Mouse (Mus musculus): Measurements from ENCODE around the gene Fam69a.
"Not testable (repeated sequence)": the region's sequence is repeated elsewhere in the genome, so short reads cannot be mapped to it uniquely, and the experiment has no call there.

Gene Fam69a

GRCm38 (mm10) chr5:107986967-107987834, at the start of gene Fam69a:
Fam69a (minus strand) TSS chr5:107987085.
- DNase-seq (ENCODE audit: extremely low read depth, low read depth) = no peak

- no peak for DNase-seq (ENCODE audit: extremely low read depth, low read depth)
Measured at GRCm38 (mm10) chr5:108035523-108035922, 48.6 kb upstream of the Fam69a start.

- peak; percentile 56 for DNase-seq (ENCODE audit: extremely low read depth, low read depth)
Measured at GRCm38 (mm10) chr5:108034194-108034593, 47.3 kb upstream of the Fam69a start.

- no peak for DNase-seq (ENCODE audit: extremely low read depth, low read depth)
Measured at GRCm38 (mm10) chr5:108031267-108031666, 44.4 kb upstream of the Fam69a start.

- DNase-seq (ENCODE audit: extremely low read depth, low read depth) = peak; percentile 27
Measured at GRCm38 (mm10) chr5:108029968-108030367, 43.1 kb upstream of the Fam69a start.

GRCm38 (mm10) chr5:108028797-108029536, 42.1 kb upstream of the Fam69a start:
- DNase-seq (ENCODE audit: extremely low read depth, low read depth) = not testable (repeated sequence)

GRCm38 (mm10) chr5:108028230-108028629, 41.3 kb upstream of the Fam69a start:
- no peak for DNase-seq (ENCODE audit: extremely low read depth, low read depth)

GRCm38 (mm10) chr5:108021346-108021745, 34.5 kb upstream of the Fam69a start:
- no peak for DNase-seq (ENCODE audit: extremely low read depth, low read depth)

GRCm38 (mm10) chr5:108019367-108019766, 32.5 kb upstream of the Fam69a start:
- no peak for DNase-seq (ENCODE audit: extremely low read depth, low read depth)

- DNase-seq (ENCODE audit: extremely low read depth, low read depth) = no peak
Measured at GRCm38 (mm10) chr5:108017232-108017631, 30.3 kb upstream of the Fam69a start.

GRCm38 (mm10) chr5:108015422-108015821, 28.5 kb upstream of the Fam69a start:
- DNase-seq (ENCODE audit: extremely low read depth, low read depth) = no peak

GRCm38 (mm10) chr5:108014173-108014572, 27.3 kb upstream of the Fam69a start:
- no peak for DNase-seq (ENCODE audit: extremely low read depth, low read depth)

GRCm38 (mm10) chr5:108009721-108010120, 22.8 kb upstream of the Fam69a start:
- DNase-seq (ENCODE audit: extremely low read depth, low read depth) = no peak

- DNase-seq (ENCODE audit: extremely low read depth, low read depth) = no peak
Measured at GRCm38 (mm10) chr5:108005134-108005533, 18.2 kb upstream of the Fam69a start.

GRCm38 (mm10) chr5:108002734-108003133, 15.8 kb upstream of the Fam69a start:
- no peak for DNase-seq (ENCODE audit: extremely low read depth, low read depth)

GRCm38 (mm10) chr5:108000776-108001548, 14.1 kb upstream of the Fam69a start:
- DNase-seq (ENCODE audit: extremely low read depth, low read depth) = peak; percentile 69

- DNase-seq (ENCODE audit: extremely low read depth, low read depth) = no peak
Measured at GRCm38 (mm10) chr5:107997717-107998116, 10.8 kb upstream of the Fam69a start.

GRCm38 (mm10) chr5:107995936-107996335, 9.1 kb upstream of the Fam69a start:
- DNase-seq (ENCODE audit: extremely low read depth, low read depth) = no peak

GRCm38 (mm10) chr5:107987835-107988251, 958 bp upstream of the Fam69a start:
- no peak for DNase-seq (ENCODE audit: extremely low read depth, low read depth)

GRCm38 (mm10) chr5:107986255-107986966, 474 bp downstream of the Fam69a start:
- DNase-seq (ENCODE audit: extremely low read depth, low read depth) = no peak

GRCm38 (mm10) chr5:107983946-107984345, 2.9 kb downstream of the Fam69a start:
- no peak for DNase-seq (ENCODE audit: extremely low read depth, low read depth)
